Mouse (Mus musculus): Measurements from ENCODE around the gene Ngb. TPM values are rescaled to one million over a fixed set of nuclear protein-coding genes. Genes with fewer than 3 reads are reported as not detected.

Ngb gene
- polyA plus RNA-seq, 1 experiment, result 0.06 TPM

- Histone ChIP-seq H3K36me3 (ENCODE audit: control insufficient read depth, insufficient read depth) (no peaks in the 10 kb centered on the region), H3K79me3 (ENCODE audit: low read depth) (no peaks in the 10 kb centered on the region), H3ac (ENCODE audit: control insufficient read depth, insufficient read length, low read depth) (no peak overlapping the region), H3K79me2 (ENCODE audit: control insufficient read depth, insufficient read depth) (no peaks in the 10 kb centered on the region), H3K4me3 (ENCODE audit: insufficient read depth, poor library complexity, severe bottlenecking) (no peak overlapping the region), H3K27me3 (ENCODE audit: control insufficient read depth, insufficient read depth, insufficient read length) (peaks cover 41% of the 10 kb centered on the region)
- TF ChIP-seq MAX (IDR thresholded peaks at IDR 0.05) (no peak), USF1 (IDR thresholded peaks at IDR 0.05; ENCODE audit: low read depth) (no peak), CTCF (IDR thresholded peaks at IDR 0.05; ENCODE audit: control insufficient read depth, insufficient read depth, insufficient read length) (no peak), MYOD1 (IDR thresholded peaks at IDR 0.05; ENCODE audit: control insufficient read depth, insufficient read length, low read depth) (no peak), CEBPB (IDR thresholded peaks at IDR 0.05; ENCODE audit: low read depth) (no peak), MYOG (IDR thresholded peaks at IDR 0.05; ENCODE audit: control insufficient read depth, extremely low read depth, insufficient read length) (no peak), FOSL1 (IDR thresholded peaks at IDR 0.05; ENCODE audit: insufficient read depth, low read length, poor library complexity, severe bottlenecking) (no peak)
Measured at GRCm38 (mm10) chr12:87070520-87070919, 31.8 kb downstream of the Ngb start.

GRCm38 (mm10) chr12:87066429-87066828 lies 35.9 kb downstream of the Ngb start:
- Histone ChIP-seq H3K27me3 (ENCODE audit: control insufficient read depth, insufficient read depth, insufficient read length) (peaks cover 57% of the 10 kb centered on the region), H3K4me3 (ENCODE audit: insufficient read depth, poor library complexity, severe bottlenecking) (no peak overlapping the region), H3ac (ENCODE audit: control insufficient read depth, insufficient read length, low read depth) (no peak overlapping the region), H3K36me3 (ENCODE audit: control insufficient read depth, insufficient read depth) (no peaks in the 10 kb centered on the region), H3K79me2 (ENCODE audit: control insufficient read depth, insufficient read depth) (no peaks in the 10 kb centered on the region), H3K79me3 (ENCODE audit: low read depth) (no peaks in the 10 kb centered on the region)
- no peak for TF ChIP-seq CTCF (IDR thresholded peaks at IDR 0.05; ENCODE audit: control insufficient read depth, insufficient read depth, insufficient read length)
- TF ChIP-seq CEBPB (IDR thresholded peaks at IDR 0.05; ENCODE audit: low read depth), result no peak
- TF ChIP-seq MYOD1 (IDR thresholded peaks at IDR 0.05; ENCODE audit: control insufficient read depth, insufficient read length, low read depth), result no peak
- TF ChIP-seq FOSL1 (IDR thresholded peaks at IDR 0.05; ENCODE audit: insufficient read depth, low read length, poor library complexity, severe bottlenecking), result no peak
- TF ChIP-seq USF1 (IDR thresholded peaks at IDR 0.05; ENCODE audit: low read depth), result no peak
- TF ChIP-seq MAX (IDR thresholded peaks at IDR 0.05), result no peak
- no peak for TF ChIP-seq MYOG (IDR thresholded peaks at IDR 0.05; ENCODE audit: control insufficient read depth, extremely low read depth, insufficient read length)

GRCm38 (mm10) chr12:87065446-87065845 lies 36.9 kb downstream of the Ngb start:
- H3K79me3 ChIP-seq (ENCODE audit: low read depth), result no peaks in the 10 kb centered on the region
- peaks cover 57% of the 10 kb centered on the region for H3K27me3 ChIP-seq (ENCODE audit: control insufficient read depth, insufficient read depth, insufficient read length)
- H3ac ChIP-seq (ENCODE audit: control insufficient read depth, insufficient read length, low read depth), result no peak overlapping the region
- H3K4me3 ChIP-seq (ENCODE audit: insufficient read depth, poor library complexity, severe bottlenecking), result no peak overlapping the region
- TF ChIP-seq MYOG (IDR thresholded peaks at IDR 0.05; ENCODE audit: control insufficient read depth, extremely low read depth, insufficient read length) (no peak), MYOD1 (IDR thresholded peaks at IDR 0.05; ENCODE audit: control insufficient read depth, insufficient read length, low read depth) (no peak), USF1 (IDR thresholded peaks at IDR 0.05; ENCODE audit: low read depth) (no peak), FOSL1 (IDR thresholded peaks at IDR 0.05; ENCODE audit: insufficient read depth, low read length, poor library complexity, severe bottlenecking) (no peak), CEBPB (IDR thresholded peaks at IDR 0.05; ENCODE audit: low read depth) (no peak), MAX (IDR thresholded peaks at IDR 0.05) (no peak), CTCF (IDR thresholded peaks at IDR 0.05; ENCODE audit: control insufficient read depth, insufficient read depth, insufficient read length) (no peak)
- H3K79me2 ChIP-seq (ENCODE audit: control insufficient read depth, insufficient read depth), result no peaks in the 10 kb centered on the region
- no peaks in the 10 kb centered on the region for H3K36me3 ChIP-seq (ENCODE audit: control insufficient read depth, insufficient read depth)

- no peak overlapping the region for H3K4me3 ChIP-seq (ENCODE audit: insufficient read depth, poor library complexity, severe bottlenecking)
- H3K79me3 ChIP-seq (ENCODE audit: low read depth), result no peaks in the 10 kb centered on the region
- H3K36me3 ChIP-seq (ENCODE audit: control insufficient read depth, insufficient read depth), result no peaks in the 10 kb centered on the region
- H3K79me2 ChIP-seq (ENCODE audit: control insufficient read depth, insufficient read depth), result no peaks in the 10 kb centered on the region
- H3K27me3 ChIP-seq (ENCODE audit: control insufficient read depth, insufficient read depth, insufficient read length), result peaks cover 70% of the 10 kb centered on the region
- TF ChIP-seq CEBPB (IDR thresholded peaks at IDR 0.05; ENCODE audit: low read depth), result no peak
- no peak overlapping the region for H3ac ChIP-seq (ENCODE audit: control insufficient read depth, insufficient read length, low read depth)
Measured at GRCm38 (mm10) chr12:87057066-87057465, 45.3 kb downstream of the Ngb start.

GRCm38 (mm10) chr12:87054873-87055272 lies 47.5 kb downstream of the Ngb start:
- H3K27me3 ChIP-seq (ENCODE audit: control insufficient read depth, insufficient read depth, insufficient read length), result peaks cover 68% of the 10 kb centered on the region
- no peak for TF ChIP-seq USF1 (IDR thresholded peaks at IDR 0.05; ENCODE audit: low read depth)
- no peak for TF ChIP-seq MAX (IDR thresholded peaks at IDR 0.05)
- no peak for TF ChIP-seq MYOD1 (IDR thresholded peaks at IDR 0.05; ENCODE audit: control insufficient read depth, insufficient read length, low read depth)
- TF ChIP-seq CEBPB (IDR thresholded peaks at IDR 0.05; ENCODE audit: low read depth), result no peak
- no peak for TF ChIP-seq FOSL1 (IDR thresholded peaks at IDR 0.05; ENCODE audit: insufficient read depth, low read length, poor library complexity, severe bottlenecking)

GRCm38 (mm10) chr12:87052661-87053321 lies 49.5 kb downstream of the Ngb start:
- no peaks in the 10 kb centered on the region for H3K79me3 ChIP-seq (ENCODE audit: low read depth)
- no peaks in the 10 kb centered on the region for H3K79me2 ChIP-seq (ENCODE audit: control insufficient read depth, insufficient read depth)
- no peak overlapping the region for H3ac ChIP-seq (ENCODE audit: control insufficient read depth, insufficient read length, low read depth)
- H3K27me3 ChIP-seq (ENCODE audit: control insufficient read depth, insufficient read depth, insufficient read length), result peaks cover 59% of the 10 kb centered on the region
- TF ChIP-seq CTCF (IDR thresholded peaks at IDR 0.05; ENCODE audit: control insufficient read depth, insufficient read depth, insufficient read length), result peak; percentile 81
- TF ChIP-seq MYOD1 (IDR thresholded peaks at IDR 0.05; ENCODE audit: control insufficient read depth, insufficient read length, low read depth), result no peak
- no peak for TF ChIP-seq USF1 (IDR thresholded peaks at IDR 0.05; ENCODE audit: low read depth)
- TF ChIP-seq CEBPB (IDR thresholded peaks at IDR 0.05; ENCODE audit: low read depth), result no peak
- no peak for TF ChIP-seq MYOG (IDR thresholded peaks at IDR 0.05; ENCODE audit: control insufficient read depth, extremely low read depth, insufficient read length)
- no peak for TF ChIP-seq FOSL1 (IDR thresholded peaks at IDR 0.05; ENCODE audit: insufficient read depth, low read length, poor library complexity, severe bottlenecking)
- H3K4me3 ChIP-seq (ENCODE audit: insufficient read depth, poor library complexity, severe bottlenecking), result no peak overlapping the region
- H3K36me3 ChIP-seq (ENCODE audit: control insufficient read depth, insufficient read depth), result no peaks in the 10 kb centered on the region

More at GRCm38 (mm10) chr12:87054873-87055272, 47.5 kb downstream of the Ngb start:
- Histone ChIP-seq H3K36me3 (ENCODE audit: control insufficient read depth, insufficient read depth) (no peaks in the 10 kb centered on the region), H3K79me2 (ENCODE audit: control insufficient read depth, insufficient read depth) (no peaks in the 10 kb centered on the region), H3K79me3 (ENCODE audit: low read depth) (no peaks in the 10 kb centered on the region), H3K4me3 (ENCODE audit: insufficient read depth, poor library complexity, severe bottlenecking) (no peak overlapping the region), H3ac (ENCODE audit: control insufficient read depth, insufficient read length, low read depth) (no peak overlapping the region)

Data from C2C12 (cell line).